Mouse (Mus musculus) intestine, embryonic 16.5 days (tissue): ENCODE data around the gene Btbd9. TPM values are rescaled to one million over a fixed set of nuclear protein-coding genes. Genes with fewer than 3 reads are reported as not detected.

ENCODE experiments used
- ATAC-seq: fragments of 200-750 bp; cut with Nextera tagmentation; 2 replicates; pipeline ENCODE4 v1.8.0; 2017; ENCODE audit warnings: moderate TSS enrichment, moderate library complexity
- H3K27ac ChIP-seq: fragments of 300-500 bp; sonication (generic); 2 replicates; pipeline ENCODE4 v1.5.1; 2014; ENCODE audit warnings: mild to moderate bottlenecking, low read length
- H3K27me3 ChIP-seq: fragments of 300-500 bp; sonication (generic); replicated peaks from 2 replicates; pipeline ENCODE4 v1.6.1; 2014; ENCODE audit warnings: low read length, control low read depth, mixed read lengths; ENCODE audit not compliant: control insufficient read depth, insufficient read depth
- H3K36me3 ChIP-seq: fragments of 300-500 bp; sonication (generic); 2 replicates; pipeline ENCODE4 v1.6.1; 2014; ENCODE audit warnings: low read length, control low read depth; ENCODE audit not compliant: control insufficient read depth, insufficient read depth
- H3K4me1 ChIP-seq: fragments of 300-500 bp; sonication (generic); 2 replicates; pipeline ENCODE4 v1.6.1; 2014; ENCODE audit warnings: low read length, control low read depth, mixed read lengths; ENCODE audit not compliant: control insufficient read depth, insufficient read depth
- H3K4me2 ChIP-seq: fragments of 300-500 bp; sonication (generic); 2 replicates; pipeline ENCODE4 v1.6.1; 2014; ENCODE audit warnings: low read depth, low read length, control low read depth
- H3K4me3 ChIP-seq: fragments of 300-500 bp; sonication (generic); 2 replicates; pipeline ENCODE4 v1.5.1; 2014; ENCODE audit warnings: mild to moderate bottlenecking, low read length
- H3K9ac ChIP-seq: fragments of 300-500 bp; sonication (generic); 2 replicates; pipeline ENCODE4 v1.6.1; 2014; ENCODE audit warnings: low read depth, low read length
- H3K9me3 ChIP-seq: fragments of 300-500 bp; sonication (generic); 2 replicates; pipeline ENCODE4 v1.6.1; 2016; ENCODE audit warnings: low read length, control low read depth; ENCODE audit not compliant: control insufficient read depth
- WGBS: fragments of 180-500 bp; shearing (Covaris S2); extraction: QIAGEN DNeasy Blood & Tissue Kit; methylation state at CpG from one replicate; pipeline ENCODE4 v1.1.7; 2014; 5-methylcytosine and 5-hydroxymethylcytosine counted together
- polyA plus RNA-seq: library from polyadenylated mRNA; unstranded; fragments of >200 nt; fragmentation: Nextera tagmentation; extraction: Ambion mirVana; gene quantifications from 2 replicates; pipeline ENCODE4 v1.2.1, GENCODE M21; 2015

The Btbd9 gene
- polyA plus RNA-seq, 1 experiment from 2014 or later: 51.6 TPM

DNA sequence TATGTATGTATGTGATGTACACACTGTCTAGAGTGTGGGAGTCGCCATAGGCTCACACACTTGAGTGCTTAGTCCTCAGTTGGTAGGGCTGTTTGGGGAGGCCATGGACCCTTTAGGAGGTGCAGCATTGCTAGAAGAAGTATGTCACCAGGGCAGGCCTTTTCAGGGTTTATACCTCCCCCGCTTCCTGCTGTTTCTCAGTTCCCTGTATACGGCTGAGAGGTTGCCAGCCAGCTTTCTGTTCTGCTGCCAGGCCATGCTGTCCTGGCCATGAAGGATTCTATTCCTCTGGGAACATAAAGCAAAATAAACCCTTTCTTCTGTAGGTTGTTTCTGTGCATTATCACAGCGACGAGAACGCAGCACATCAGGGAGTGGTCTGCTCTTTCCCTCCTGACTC lies 316.4 kb downstream of the Btbd9 start:
- no peak overlapping the region for H3K4me3 ChIP-seq
- H3K27ac ChIP-seq: no peak overlapping the region
- no peak for ATAC-seq
- H3K4me2 ChIP-seq: no peak overlapping the region
- no peak overlapping the region for H3K9ac ChIP-seq
- no peaks in the 10 kb centered on the region for H3K27me3 ChIP-seq
- no peaks in the 10 kb centered on the region for H3K36me3 ChIP-seq
- no peaks in the 10 kb centered on the region for H3K9me3 ChIP-seq
- WGBS: 67% methylated on average over 6 of the region's 6 CpGs
- peaks cover 28% of the 10 kb centered on the region for H3K4me1 ChIP-seq

- Histone ChIP-seq H3K4me1 (peaks cover 28% of the 10 kb centered on the region), H3K27me3 (no peaks in the 10 kb centered on the region), H3K36me3 (no peaks in the 10 kb centered on the region), H3K9me3 (no peaks in the 10 kb centered on the region), H3K4me2 (no peak overlapping the region), H3K27ac (no peak overlapping the region), H3K9ac (no peak overlapping the region), H3K4me3 (no peak overlapping the region)
- 68% methylated on average over 4 of the region's 4 CpGs for WGBS
- no peak for ATAC-seq
Measured at GRCm38 (mm10) chr17:30258480-30258879, 317.8 kb downstream of the Btbd9 start.

DNA sequence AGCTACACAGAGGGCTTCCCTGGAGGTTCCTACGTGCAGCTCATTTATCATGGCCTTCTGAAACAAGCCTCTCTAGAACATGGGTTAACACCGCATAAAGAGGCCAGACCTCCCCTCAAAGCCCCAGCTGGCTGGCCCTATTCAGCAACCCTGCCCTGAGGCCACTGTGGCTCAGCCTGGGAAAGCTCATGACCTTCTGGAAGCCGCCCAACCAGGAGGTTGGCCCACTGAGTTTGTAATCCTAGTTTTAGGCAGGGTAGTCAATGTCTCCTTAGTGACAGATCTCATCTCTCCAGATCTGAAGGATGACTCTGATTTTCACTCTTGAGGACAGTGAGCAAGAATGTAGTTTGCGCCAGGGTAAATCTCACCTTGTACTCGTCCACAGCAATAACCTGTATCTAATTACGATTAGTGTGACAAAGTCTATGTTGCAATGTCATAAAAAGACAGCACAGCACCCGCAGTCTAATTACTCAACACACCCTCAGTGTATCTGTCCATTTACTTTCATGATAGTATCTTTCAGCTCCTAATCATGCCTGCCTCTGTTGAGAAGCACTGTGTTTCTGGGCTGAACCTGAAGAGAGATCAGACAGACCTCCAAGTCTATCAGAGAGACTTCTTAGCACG lies 320.2 kb downstream of the Btbd9 start:
- Histone ChIP-seq H3K9ac (no peak overlapping the region; the same call in 1 of the 2 replicates), H3K27me3 (no peaks in the 10 kb centered on the region), H3K9me3 (no peaks in the 10 kb centered on the region), H3K4me3 (no peak overlapping the region), H3K4me2 (no peak overlapping the region), H3K36me3 (no peaks in the 10 kb centered on the region), H3K4me1 (peaks cover 12% of the 10 kb centered on the region), H3K27ac (peak overlapping the region; percentile 38; the same call in 1 of the 2 replicates)
- ATAC-seq: peak; percentile 85
- WGBS: 65% methylated on average over 8 of the region's 8 CpGs

GRCm38 (mm10) chr17:30253924-30254323 lies 322.4 kb downstream of the Btbd9 start:
- WGBS: 57% methylated on average over 7 of the region's 7 CpGs
- Histone ChIP-seq H3K4me3 (no peak overlapping the region), H3K27me3 (no peaks in the 10 kb centered on the region), H3K27ac (no peak overlapping the region), H3K9me3 (no peaks in the 10 kb centered on the region), H3K9ac (no peak overlapping the region), H3K36me3 (no peaks in the 10 kb centered on the region), H3K4me1 (peaks cover 7% of the 10 kb centered on the region; the same call in 1 of the 2 replicates), H3K4me2 (no peak overlapping the region)
- ATAC-seq: no peak

DNA sequence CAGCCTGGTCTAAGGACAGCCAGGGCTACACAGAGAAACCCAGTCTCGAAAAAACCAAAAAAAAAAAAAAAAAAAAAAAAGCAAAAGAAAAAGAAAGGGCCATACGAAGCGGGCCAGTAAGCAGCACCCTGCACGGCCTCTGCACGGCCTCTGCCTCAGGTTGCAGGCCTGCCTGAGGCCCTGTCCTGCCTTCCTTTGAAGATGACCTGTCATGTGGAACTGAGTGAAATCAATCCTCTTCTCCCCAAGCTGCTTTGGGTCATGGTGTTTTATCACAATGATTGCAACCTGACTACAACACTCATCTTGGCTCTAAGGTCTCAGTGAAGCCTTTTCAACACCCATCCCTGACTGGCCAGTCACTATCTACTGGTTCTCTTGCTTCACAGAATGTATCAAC lies 323.3 kb downstream of the Btbd9 start:
- no peak overlapping the region for H3K4me3 ChIP-seq
- H3K27ac ChIP-seq: no peak overlapping the region
- no peaks in the 10 kb centered on the region for H3K9me3 ChIP-seq
- H3K4me1 ChIP-seq: peaks cover 7% of the 10 kb centered on the region; the same call in 1 of the 2 replicates
- no peaks in the 10 kb centered on the region for H3K36me3 ChIP-seq
- ATAC-seq: no peak
- H3K9ac ChIP-seq: no peak overlapping the region
- 87% methylated on average over 5 of the region's 5 CpGs for WGBS
- no peaks in the 10 kb centered on the region for H3K27me3 ChIP-seq
- no peak overlapping the region for H3K4me2 ChIP-seq

DNA sequence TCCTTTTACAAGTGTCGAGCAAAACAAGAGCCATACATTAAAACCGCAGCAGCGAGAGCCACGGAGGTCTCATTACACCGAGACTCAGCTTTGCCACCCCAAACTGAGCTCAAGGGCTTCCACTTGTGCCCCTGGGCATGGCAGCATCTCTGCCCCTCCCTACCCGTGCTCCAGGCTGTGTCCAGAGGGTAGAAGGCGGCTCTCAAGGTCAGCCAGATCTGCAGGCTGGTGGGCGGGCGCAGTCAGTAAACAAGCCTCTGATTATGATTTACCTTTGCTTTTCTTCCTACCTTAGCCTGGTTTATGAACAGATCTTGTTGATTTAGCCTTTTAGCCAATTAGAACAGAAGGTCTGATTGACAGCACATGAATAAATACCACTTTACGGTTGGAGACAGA lies 331.0 kb downstream of the Btbd9 start:
- peaks cover 29% of the 10 kb centered on the region for H3K4me1 ChIP-seq
- H3K27me3 ChIP-seq: no peaks in the 10 kb centered on the region
- no peaks in the 10 kb centered on the region for H3K9me3 ChIP-seq
- 0 out of 2 replicates have a peak overlapping the region, but pooled peaks have one; percentile 18 for H3K27ac ChIP-seq
- H3K36me3 ChIP-seq: no peaks in the 10 kb centered on the region
- no peak overlapping the region for H3K4me2 ChIP-seq
- no peak overlapping the region for H3K9ac ChIP-seq
- 54% methylated on average over 10 of the region's 10 CpGs for WGBS
- ATAC-seq: peak; percentile 45; the same call in 1 of the 2 replicates
- no peak overlapping the region for H3K4me3 ChIP-seq

- Histone ChIP-seq H3K4me1 (peaks cover 29% of the 10 kb centered on the region), H3K4me2 (no peak overlapping the region), H3K9ac (no peak overlapping the region), H3K27me3 (no peaks in the 10 kb centered on the region), H3K4me3 (no peak overlapping the region), H3K27ac (no peak overlapping the region; the same call in 1 of the 2 replicates), H3K36me3 (no peaks in the 10 kb centered on the region), H3K9me3 (no peaks in the 10 kb centered on the region)
- WGBS: 49% methylated on average over 14 of the region's 14 CpGs
- ATAC-seq: peak; percentile 68
Measured at GRCm38 (mm10) chr17:30244651-30245307, 331.5 kb downstream of the Btbd9 start.

GRCm38 (mm10) chr17:30243540-30243939 lies 332.7 kb downstream of the Btbd9 start:
- Histone ChIP-seq H3K27me3 (no peaks in the 10 kb centered on the region), H3K27ac (no peak overlapping the region), H3K9ac (no peak overlapping the region), H3K4me1 (peaks cover 29% of the 10 kb centered on the region), H3K36me3 (no peaks in the 10 kb centered on the region), H3K4me3 (no peak overlapping the region), H3K9me3 (no peaks in the 10 kb centered on the region), H3K4me2 (no peak overlapping the region)
- WGBS: 55% methylated on average over 7 of the region's 7 CpGs
- peak; percentile 46 for ATAC-seq

DNA sequence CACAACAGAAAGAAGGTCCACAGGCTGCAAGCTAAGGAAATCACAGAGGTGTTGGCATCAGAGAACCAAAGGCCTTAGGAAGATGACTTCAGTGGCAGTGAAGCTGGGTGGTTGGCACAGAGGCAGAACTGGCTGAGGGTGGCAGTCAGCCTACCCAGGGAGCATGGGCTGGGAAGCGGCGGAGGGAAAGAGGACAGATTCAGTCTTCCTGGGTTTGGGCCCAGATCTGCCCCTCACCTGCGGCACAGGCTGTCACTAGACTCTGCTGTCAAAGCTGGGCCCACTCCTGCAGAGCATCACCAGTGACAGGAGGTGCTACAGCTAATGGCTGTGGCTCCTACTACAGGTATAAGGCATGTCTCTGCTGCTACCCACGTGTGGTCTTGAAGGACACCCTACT lies 333.6 kb downstream of the Btbd9 start:
- WGBS: 86% methylated on average over 4 of the region's 4 CpGs
- no peaks in the 10 kb centered on the region for H3K36me3 ChIP-seq
- H3K4me1 ChIP-seq: peaks cover 29% of the 10 kb centered on the region
- H3K9ac ChIP-seq: no peak overlapping the region
- H3K27me3 ChIP-seq: no peaks in the 10 kb centered on the region
- H3K4me2 ChIP-seq: no peak overlapping the region
- no peaks in the 10 kb centered on the region for H3K9me3 ChIP-seq
- ATAC-seq: no peak
- no peak overlapping the region for H3K27ac ChIP-seq
- no peak overlapping the region for H3K4me3 ChIP-seq
